Mouse (Mus musculus): Measurements from ENCODE around the gene Mrps18a.
A peak's percentile ranks its signal among the peaks of the same experiment; 100 is the strongest.

Gene Mrps18a

DNA sequence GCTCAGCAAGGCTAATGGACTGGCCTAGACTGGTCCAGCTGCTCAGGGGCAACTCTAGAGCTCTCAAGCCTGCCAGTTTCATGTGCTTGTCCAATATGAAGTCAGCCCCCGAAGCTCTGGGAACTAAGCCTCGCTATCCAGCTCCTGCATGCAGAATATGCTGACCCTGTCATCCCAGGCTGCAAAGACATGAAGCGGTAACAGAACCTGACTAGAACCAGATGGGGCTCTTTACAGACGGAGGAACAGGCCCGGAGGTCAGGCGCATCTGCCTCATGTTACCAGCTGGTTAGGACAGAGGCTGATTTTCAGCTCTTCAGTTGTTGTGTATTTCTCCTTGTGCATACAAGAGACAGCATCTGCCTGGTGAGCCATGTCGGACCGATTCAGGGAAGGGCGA is 8.9 kb upstream of the Mrps18a start:
- DNase-seq (ENCODE audit: low read depth, low spot score), result no peak

DNA sequence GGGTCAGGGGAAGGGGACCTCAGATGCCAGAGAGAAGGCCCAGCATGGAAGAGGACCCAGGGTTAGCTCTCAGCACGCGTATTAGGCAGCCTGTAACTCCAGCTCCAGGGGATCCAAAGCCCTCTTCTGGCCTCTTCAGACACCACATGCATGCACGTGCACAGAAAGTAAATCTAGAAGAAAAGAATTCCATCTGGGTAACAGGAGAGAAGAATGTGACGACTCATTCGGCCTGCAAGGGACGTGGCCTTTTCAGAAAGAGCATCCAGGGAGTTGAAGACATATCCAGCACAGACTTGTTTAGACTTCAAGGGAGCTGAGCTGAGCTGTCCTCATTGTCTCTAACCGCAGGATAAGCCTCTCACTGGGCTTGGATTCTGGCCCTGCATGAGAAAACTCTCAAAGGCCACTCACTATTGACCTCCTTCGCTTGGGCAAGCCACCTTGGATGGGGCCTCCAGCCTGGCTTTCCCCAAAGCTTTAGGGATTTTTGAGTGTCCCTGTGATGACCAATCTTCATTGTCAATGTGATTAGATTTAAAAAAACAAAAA is 8.1 kb upstream of the Mrps18a start:
- DNase-seq (ENCODE audit: low read depth, low spot score), result no peak

DNA sequence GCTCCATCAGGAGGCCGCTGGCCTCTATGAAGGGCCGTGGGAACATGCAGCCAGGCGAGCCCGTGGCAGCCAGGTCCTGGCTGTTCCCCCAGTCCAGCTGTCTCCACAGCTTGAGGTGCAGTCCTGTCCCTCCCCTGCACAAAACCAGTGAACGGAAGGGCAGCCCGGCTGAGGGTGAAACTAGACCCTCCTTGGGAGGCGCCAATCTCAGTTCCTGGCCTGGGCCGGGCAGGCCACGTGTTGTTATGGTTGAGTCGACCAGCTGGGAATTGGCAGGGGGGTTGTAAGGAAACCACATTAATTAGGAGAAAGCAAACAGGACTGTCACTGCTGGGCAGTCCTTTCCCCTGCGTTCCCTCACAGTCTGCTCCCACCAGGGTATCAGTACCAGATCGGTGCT is 6.3 kb upstream of the Mrps18a start:
- no peak for DNase-seq (ENCODE audit: low read depth, low spot score)

DNA sequence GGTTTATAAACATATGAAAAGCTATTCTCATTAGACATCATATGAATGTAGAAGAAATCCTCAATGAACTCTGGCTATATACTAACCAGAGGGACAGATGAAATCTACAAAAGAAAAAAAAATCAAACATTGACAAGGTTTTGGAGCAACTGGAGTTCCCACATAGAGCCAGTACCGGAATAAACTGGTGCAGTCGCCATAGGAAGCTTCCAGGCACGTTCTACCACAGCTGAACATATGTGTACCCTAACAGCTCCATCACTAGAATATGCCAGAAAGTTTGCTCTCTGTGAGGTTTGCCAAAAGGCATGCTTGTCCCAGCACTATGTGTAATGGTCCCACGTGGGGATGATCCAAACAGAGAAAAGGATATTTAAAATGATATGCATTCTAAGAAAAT is 2.5 kb upstream of the Mrps18a start:
- DNase-seq (ENCODE audit: low read depth, low spot score), result no peak

DNA sequence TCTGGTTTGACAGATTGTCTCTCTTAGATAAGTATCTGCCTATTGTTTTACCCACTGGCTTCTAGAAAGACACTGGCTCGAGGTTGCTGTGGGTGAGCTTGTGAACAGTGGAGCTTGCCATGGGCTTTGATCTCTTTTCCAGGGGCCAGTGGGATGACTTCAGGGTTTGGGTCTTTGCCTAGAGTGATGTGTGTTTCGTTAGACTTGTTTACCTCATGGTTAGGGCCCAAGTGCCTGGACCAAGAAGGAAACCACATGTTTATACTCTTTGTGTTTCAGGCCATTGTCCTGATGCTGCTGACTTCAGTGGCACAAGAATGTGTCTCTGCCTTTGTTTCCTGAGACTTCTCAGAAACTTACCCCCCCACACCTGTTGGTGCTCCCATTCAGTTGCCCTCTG is 4.7 kb downstream of the Mrps18a start:
- DNase-seq (ENCODE audit: low read depth, low spot score), result no peak

DNA sequence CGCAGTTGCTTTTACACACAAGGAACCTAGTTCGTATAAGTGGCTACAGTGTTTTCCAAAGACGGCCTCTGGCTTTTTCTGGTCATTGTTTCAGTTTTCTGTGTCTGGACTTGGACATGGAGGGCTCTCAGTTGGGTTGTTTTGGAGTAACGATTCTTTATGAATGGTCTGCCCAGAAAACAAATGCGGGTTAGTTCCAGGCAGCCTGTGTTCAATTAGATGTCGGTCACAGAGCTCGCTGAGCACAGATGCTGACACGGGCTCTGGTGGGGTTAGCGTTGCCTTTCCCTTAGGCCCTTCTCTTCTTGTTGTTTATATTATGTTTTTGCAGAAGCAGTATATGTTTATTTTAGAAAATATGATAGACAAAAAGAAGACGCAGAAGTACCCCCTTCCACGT is 5.4 kb downstream of the Mrps18a start:
- no peak for DNase-seq (ENCODE audit: low read depth, low spot score)

DNA sequence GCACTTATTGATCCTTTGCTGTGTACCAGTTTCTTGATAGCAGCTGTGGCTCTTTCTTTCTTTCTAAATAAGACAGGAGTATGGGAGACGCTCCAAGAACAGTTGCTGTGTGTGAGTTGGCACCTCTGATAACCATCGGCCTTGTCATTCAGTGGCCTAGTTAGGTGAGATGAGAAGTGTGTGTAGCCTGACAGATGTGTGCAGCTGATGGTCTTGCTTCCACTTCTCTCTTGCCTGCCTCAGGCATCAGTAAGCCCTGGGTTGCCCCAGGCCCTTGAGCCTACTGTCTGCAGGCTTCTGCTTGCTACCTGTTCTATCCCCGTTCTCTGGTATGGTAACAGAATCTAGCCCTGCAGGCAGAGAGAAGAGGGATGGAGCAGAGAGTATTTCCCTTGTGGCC is 6.1 kb downstream of the Mrps18a start:
- no peak for DNase-seq (ENCODE audit: low read depth, low spot score)

DNA sequence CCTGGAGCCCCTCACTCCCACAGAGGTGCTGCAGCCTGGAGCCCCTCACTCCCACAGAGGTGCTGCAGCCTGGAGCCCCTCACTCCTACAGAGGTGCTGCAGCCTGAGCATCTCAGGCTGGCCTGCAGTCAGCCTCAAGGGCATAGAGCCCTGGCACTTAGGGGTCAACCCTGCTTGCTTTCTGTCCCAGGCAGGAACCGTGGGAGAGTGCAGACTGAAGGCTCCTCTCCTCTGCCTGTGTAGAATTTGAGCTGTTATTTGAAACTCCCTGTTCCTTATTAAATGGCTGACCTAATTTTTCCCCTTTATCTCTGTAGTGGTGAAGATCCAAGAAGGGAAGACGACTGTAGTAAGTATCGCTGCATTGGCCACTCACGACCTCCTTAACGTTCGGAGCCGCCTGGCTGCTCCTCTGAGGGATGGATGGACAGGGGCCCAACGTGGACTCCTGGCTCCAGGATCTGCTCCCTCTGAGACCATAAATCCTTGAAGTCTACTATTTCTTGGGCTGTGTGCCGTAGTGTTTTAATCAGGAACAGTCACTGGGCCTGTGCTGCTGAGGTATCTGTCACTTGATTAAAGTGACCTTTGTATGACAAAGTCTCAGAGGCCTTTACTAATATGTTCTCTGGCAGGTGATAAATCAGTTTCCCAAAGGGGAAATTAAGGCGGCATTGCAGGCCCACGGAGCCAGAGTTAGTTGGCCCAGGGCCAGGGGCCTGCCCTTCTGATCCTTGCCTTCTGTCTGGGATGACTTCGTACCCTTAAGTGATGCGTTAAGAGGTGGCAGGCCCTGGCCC is 7.0 kb downstream of the Mrps18a start:
- no peak for DNase-seq (ENCODE audit: low read depth, low spot score)

DNA sequence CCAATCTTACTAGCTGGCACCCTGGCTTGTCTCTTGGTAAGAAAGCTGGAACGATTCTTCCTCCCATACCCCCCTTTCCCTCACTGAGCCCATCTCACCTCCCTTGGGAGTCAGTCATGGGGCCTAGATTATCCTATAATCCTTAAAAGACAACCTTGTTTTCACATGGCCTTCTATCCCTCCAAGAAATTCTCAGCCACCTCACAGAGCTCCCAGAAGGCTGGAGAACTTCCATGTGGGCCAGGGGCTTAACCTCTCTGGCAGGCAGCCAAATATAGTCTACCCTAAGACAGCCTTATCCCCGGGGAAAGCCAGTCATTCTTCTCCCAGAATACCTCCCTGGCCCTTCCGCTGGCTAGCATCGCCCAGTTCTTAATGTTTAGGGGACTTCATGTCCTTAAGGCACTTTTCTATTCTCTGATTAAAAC is 7.7 kb downstream of the Mrps18a start:
- DNase-seq (ENCODE audit: low read depth, low spot score), result no peak

DNA sequence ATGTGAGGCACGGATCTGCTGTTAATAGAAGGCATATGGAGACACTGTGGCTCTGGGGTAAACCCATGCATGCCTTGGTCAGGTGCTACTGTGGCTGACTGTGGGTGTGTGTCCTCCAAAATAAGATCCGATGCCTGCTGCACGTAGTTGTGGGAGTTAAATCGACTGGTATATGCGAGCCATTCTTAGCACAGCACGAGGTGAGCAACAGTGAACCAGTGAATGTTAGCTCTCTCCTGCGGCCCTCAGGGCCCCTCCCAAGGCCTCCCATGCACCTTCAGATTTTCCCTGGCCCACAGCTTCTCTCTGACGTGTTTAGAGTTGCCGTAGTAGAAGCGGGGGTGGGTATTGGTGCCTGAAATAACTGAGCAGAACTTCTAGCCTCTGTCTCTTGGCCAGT is 8.9 kb downstream of the Mrps18a start:
- DNase-seq (ENCODE audit: low read depth, low spot score), result no peak

DNA sequence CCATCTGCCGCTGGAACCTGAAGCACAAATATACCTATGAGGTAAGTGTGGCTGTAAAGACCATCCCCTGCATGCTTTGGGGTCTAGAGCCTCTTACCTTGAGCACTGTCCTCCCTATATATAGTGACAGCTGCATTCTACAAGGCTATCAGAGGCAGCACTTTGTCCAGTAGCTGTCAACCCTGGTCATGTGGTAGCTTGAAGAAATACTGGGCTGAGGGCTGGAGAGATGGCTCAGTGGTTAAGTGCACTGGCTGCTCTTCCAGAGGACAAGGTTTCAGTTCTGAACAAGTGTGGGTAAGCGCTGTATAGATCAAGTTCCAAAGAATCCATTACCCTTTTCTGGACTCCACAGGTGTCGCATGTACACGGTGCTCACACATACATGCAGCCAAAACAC is 12.0 kb downstream of the Mrps18a start:
- DNase-seq (ENCODE audit: low read depth, low spot score), result no peak

DNA sequence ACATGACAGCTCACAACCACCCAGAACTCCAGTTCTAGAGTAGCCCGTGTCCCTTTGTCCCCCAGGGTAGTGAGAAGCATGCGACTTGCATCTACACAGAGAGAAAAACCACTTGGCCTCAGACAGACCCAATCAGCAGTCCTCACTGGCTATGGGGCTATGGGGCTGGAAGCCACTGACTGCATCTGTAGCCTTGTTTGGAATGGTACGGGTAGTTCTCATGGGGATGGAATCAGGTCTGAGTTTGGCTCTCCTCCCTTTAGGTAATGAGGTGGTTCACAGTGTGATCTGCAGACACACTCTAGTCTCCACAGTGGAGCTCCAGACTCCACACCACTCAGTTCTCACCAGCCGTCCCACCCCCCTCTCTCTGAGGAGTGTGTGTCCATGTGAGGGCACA is 12.5 kb downstream of the Mrps18a start:
- DNase-seq (ENCODE audit: low read depth, low spot score), result no peak

DNA sequence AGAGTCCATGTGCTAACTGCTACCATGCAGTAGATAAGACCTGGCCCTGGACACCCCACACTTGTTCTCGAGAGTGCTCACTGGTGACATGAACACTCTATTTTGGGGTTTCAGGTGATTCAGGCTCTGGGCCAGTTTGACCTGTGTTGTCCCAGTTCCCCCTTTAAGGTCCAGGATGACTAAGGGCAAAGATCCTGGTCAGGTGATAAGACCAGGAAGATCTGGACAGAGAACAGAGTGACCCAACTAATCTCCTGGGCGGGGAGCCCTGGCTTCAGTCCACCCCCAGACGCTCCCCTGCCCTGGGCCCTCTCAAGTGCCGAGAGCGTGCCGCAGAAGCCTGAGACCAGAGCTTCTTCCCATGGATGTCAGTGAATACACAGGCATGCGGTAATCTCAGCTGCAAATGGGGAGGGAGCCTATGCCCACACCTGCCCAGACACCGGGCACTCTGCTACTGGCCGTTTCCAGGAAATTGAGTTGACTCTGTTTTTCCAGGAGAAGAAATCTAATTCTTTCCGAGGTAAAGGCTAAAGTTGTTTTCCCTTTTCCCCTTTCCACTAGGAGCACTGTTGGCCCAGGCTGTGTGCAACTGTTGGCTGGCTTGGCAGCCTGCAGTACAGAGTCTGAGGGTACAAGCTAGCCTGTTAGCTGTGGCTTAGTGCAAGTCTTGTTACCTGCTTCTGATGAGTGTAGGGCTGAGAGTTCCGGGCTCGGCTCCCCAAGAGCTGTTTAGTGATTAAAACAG is 13.3 kb downstream of the Mrps18a start:
- no peak for DNase-seq (ENCODE audit: low read depth, low spot score)

DNA sequence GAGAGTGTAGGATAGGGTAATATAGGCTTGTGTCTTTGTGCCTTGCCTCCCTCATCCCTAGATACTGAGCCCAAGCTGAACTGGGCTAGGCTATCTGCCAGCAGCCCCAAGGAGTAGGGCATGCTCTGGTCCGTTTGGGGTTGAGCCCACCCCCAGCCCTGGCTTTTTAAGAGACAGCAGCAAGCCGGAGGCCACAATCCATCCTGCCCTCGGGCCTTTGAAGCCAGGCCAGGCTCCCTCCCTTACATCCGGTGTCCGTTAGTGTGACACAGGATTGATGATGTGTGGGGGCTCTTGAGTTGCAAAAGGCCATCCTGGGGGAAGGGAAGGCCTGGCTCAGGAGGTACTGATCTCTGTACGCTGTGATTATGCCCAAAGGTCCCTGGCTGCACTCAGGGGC is 15.8 kb downstream of the Mrps18a start:
- no peak for DNase-seq (ENCODE audit: low read depth, low spot score)

DNA sequence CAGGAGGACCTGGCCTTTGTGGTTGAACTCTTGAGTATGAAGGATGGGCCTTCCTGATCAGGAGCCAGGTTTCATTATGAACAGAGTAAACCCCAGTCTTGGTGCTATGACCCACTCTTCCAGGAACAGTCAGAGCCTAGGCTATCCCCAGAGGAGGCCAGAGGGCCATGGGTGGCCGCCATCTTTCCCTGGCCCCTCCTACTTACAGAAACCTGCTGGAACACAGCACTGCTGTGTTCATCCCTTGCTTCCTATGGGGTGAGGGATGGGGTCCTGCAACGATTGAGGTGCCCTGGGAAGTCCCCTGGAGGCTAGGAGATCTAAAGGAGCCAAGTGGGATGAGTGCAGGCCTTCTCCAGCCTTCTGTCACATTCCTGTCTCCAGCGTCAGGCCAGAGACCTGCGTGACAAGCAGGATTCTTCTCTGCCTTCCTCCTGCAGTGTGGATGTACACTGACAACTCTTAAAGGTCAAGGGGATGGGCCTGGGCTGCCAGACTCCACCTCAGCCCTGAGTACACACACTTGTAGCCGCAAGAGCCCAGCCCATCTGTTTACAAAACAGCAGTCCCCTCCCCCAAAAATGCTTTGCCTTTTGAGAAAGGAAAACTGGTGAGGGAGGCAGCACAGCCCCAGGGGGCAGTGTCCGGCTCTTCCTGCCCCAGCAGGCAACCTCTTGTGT is 17.2 kb downstream of the Mrps18a start:
- no peak for DNase-seq (ENCODE audit: low read depth, low spot score)

DNA sequence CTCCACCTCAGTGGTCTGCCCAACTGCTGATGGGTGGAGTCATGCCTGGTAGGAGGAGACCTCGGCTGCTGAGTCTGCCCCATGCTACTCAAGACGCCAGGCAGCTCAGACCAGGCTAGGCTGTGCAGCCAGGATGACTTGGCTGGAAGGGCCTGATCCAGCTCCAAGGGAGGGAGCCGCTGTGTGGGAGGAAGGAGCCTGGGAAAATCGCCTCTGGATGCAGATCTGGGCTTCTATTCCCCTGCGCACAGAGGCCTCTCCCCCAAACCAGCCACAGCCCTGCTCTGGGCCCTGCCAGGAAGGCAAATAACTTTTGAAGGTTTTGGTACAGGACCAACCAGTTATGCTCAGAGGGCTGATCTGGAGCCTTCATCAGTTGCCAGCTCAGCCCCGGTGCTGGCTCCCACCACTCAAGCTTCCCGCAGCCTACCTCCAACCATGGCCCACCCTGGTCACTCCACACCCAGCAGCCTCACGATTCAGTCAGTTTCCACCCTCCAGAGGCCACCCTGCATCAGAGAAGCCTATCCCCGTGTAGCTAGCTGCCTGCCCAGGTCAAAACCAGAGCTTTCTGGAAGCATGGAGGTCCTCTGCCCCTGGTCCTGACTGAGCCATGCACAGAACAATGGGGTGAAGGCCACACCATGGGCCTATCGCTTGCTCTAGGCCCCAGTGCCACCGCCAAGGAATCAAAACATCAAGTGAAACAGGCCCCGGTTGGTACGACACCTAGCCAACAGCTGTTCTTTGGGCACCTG is 19.1 kb downstream of the Mrps18a start:
- DNase-seq (ENCODE audit: low read depth, low spot score), result no peak

DNA sequence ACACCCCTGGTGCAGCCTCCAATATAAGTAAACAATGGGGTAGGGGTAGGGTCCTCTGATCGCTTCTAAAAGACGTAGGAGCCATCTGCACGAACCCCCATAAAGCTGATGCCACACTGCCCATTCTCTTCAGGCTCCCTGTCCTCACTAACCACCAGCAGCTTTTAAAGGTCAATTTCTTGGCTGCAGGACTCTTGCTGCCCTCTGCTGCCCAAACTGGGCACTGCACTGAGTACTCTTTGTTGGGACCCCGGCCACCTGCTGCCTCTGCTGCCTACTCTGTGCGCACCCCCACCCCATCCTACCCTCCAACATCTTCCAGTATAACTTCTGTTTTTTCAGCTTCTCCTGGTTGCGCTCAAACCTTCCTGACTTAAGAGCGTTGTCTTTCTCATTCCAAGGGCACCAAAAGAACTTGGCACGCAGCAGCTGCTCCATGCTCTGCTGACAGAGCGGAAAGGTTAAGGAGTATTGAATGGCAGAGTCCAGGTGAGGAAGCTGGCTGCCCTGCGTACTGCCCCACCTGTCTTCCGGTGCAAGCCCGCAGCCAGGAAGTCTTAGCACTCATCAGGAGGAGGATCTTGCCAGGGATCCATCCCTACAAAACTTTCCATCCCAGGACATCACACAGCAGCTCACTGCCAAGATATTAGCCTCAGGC is 21.4 kb downstream of the Mrps18a start:
- peak; percentile 70 for DNase-seq (ENCODE audit: low read depth, low spot score)

DNA sequence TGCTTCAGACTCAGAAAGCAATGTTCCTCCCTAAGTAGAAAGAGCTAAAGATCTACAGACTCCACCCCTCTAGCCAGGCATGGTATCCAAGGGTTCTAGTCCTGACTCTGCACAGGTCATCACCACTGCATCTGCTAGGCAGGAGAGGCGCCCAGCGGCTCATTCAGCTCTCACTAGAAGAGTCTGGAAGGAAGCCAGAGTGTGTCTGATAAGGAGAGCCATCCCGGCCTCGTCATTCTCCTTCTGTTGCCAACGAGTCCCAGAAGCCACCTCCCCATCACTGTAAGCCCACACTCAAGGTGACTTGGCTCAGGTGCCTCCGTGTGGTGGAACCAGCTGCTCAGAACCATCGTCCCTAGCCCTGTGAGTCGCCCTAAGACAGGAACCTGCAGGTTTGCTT is 22.1 kb downstream of the Mrps18a start:
- DNase-seq (ENCODE audit: low read depth, low spot score), result no peak

DNA sequence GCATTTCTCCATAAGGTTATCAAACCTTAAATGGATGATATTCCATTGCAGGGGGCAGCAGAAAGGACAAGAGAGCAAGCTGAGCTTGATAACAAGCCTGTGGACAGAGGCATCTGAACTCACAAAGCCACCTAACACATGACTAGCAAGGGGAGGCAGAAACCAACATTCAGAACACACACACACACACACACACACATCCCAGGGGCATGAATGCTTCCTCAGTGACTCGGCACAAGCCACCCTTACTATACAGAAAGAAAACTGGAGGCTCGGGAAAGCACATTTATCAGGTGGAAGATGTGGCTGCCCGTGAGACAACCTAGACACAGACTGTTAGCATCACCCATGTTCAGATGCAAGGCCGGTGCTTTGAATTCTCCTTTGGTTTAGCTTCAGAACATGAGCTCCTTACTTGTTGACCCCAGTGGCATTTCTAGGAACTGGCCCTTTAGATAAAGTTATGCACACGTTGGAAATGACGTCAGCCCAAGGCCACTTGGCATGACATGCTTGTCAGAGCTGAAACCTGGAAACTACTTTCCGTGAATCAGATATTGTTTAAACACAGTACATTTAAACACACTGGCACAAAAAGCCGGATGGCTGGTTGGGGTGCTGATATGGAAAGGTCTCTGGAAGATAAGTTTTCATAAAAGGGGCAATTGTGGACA is 27.9 kb downstream of the Mrps18a start:
- no peak for DNase-seq (ENCODE audit: low read depth, low spot score)

DNA sequence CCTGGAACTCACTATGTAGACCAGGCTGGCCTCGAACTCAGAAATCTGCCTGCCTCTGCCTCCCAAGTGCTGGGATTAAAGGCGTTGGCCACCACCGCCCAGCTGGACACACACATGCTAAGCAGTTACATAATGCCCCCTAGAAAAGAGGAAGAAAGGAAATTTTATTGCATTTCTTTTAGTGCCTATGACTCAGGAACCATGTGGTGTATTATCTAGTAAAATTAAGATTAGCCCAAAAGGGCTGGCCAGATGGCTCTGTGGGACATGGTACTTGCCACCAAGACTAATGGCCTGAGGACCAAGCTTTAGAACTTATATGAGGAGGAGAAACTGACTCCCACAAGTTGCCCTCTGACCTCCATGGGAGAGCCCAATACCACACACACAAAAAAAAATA is 29.1 kb downstream of the Mrps18a start:
- no peak for DNase-seq (ENCODE audit: low read depth, low spot score)

Data from A20 (cell line).